Mouse (Mus musculus): ENCODE measurements around the gene Hist1h2be. TPM values are rescaled to one million over a fixed set of nuclear protein-coding genes. Genes with fewer than 3 reads are reported as not detected.
"Not testable (repeated sequence)": the region's sequence is repeated elsewhere in the genome, so short reads cannot be mapped to it uniquely, and the experiment has no call there.

Hist1h2be gene
- total and polyA plus RNA-seq, 2 experiments, result 0.28 to 5.4 TPM

DNA sequence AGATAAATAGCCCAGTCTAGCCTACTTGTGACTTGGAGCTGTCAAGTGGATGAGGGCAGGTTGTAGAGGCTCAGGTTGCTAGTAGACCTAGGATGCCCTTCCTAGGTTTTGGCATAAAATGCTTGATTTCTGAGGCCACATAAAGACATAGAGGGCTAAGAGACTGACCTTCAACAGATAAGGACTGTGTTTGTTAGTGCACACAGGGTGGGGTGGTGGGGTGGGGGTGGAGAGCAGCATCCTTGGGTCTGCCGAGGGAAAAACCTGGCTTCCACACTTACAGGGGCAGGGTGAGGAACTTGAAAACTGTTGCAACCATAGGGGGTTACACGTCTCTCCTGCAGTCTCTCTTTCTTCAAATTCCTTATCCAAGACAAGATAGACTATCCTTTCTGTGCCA is 25.7 kb downstream of the Hist1h2be start:
- Histone ChIP-seq H3K36me3 (ENCODE audit: control insufficient read depth, insufficient read depth, low read length) (no peaks in the 10 kb centered on the region), H3K27ac (replicated peaks; ENCODE audit: insufficient read depth, low read depth, low read length) (no peak overlapping the region), H3K79me2 (ENCODE audit: control insufficient read depth, insufficient read depth, low read length) (no peaks in the 10 kb centered on the region), H3K27me3 (ENCODE audit: control insufficient read depth, insufficient read depth, low read length) (no peaks in the 10 kb centered on the region), H3K4me1 (ENCODE audit: control insufficient read depth, insufficient read depth, low read length) (peaks cover 2% of the 10 kb centered on the region; the same call in 1 of the 2 replicates), H3K9ac (ENCODE audit: low read depth, low read length) (no peak overlapping the region), H3K4me3 (ENCODE audit: insufficient read depth, low read depth, low read length) (no peak overlapping the region)
- no peak for DNase-seq (ENCODE audit: extremely low read depth, low read depth, low spot score)
- WGBS, result 86% methylated on average over 2 of the region's 2 CpGs
- TF ChIP-seq POLR2A (IDR thresholded peaks at IDR 0.05; ENCODE audit: extremely low read depth, insufficient read depth, low read length), result no peak
- TF ChIP-seq CTCF (IDR thresholded peaks at IDR 0.05; ENCODE audit: low read depth, low read length), result no peak

DNA sequence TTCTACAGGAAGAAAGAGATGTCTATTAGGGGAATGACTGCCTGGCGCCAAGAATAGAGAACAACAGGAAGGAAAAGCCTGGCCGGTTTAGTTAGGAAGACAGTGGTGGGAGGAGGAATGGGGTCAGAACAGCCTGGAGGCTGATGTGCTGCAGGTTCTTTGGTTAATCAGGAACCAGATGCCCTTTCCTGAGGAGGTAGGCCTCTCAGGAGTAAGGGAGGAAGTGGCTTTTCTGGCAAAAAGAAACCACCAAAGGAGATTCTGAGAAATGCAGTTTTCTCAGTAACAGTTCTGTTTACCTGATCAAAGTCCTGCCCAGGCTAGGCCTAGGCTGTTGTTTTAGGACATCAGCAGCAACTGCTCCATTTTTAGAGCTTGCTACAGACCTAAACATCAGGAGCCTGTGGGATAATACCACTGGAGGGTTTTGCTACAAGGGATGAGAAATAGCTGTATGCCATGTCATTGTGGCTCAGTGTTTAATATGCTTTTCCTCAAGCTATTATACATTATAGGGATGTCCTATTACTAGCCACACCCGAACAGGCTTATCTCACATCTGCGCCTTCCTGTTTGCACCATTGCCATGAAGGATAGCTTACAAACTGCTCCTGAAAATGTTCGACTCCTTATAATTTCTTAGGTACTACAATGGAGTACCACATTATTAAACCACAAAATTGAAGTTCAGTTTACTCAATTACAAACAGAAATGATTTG is 27.7 kb downstream of the Hist1h2be start:
- 66% methylated on average over 5 of the region's 5 CpGs for WGBS
- no peak overlapping the region for H3K4me3 ChIP-seq (ENCODE audit: insufficient read depth, low read depth, low read length)
- H3K4me1 ChIP-seq (ENCODE audit: control insufficient read depth, insufficient read depth, low read length), result peaks cover 2% of the 10 kb centered on the region; the same call in 1 of the 2 replicates
- H3K79me2 ChIP-seq (ENCODE audit: control insufficient read depth, insufficient read depth, low read length), result no peaks in the 10 kb centered on the region
- no peaks in the 10 kb centered on the region for H3K27me3 ChIP-seq (ENCODE audit: control insufficient read depth, insufficient read depth, low read length)
- no peaks in the 10 kb centered on the region for H3K36me3 ChIP-seq (ENCODE audit: control insufficient read depth, insufficient read depth, low read length)
- no peak for TF ChIP-seq CTCF (IDR thresholded peaks at IDR 0.05; ENCODE audit: low read depth, low read length)
- no peak for TF ChIP-seq POLR2A (IDR thresholded peaks at IDR 0.05; ENCODE audit: extremely low read depth, insufficient read depth, low read length)
- peak; percentile 52 for DNase-seq (ENCODE audit: extremely low read depth, low read depth, low spot score)
- no peak overlapping the region for H3K9ac ChIP-seq (ENCODE audit: low read depth, low read length)
- H3K27ac ChIP-seq (replicated peaks; ENCODE audit: insufficient read depth, low read depth, low read length), result peak overlapping the region; percentile 68; the same call in 1 of the 2 replicates

DNA sequence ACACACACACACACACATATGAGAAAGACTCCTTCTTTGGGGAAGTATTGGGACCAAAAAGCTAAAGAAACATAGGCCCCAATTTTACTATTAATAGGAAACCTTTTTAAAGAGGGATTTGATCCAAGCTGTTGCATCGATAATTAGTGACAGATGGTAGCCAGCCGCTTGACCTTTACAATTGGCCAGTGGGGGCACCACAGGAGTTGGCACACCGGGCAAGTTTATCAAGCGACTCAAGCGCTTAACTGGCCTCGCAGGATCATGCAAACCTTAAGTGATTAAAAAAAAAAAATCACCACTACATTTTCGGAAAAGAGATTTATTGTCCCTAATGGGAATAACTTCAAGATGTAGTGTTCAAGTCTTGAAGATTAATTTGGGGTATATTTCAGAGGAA is 28.3 kb downstream of the Hist1h2be start:
- H3K27me3 ChIP-seq (ENCODE audit: control insufficient read depth, insufficient read depth, low read length), result no peaks in the 10 kb centered on the region
- TF ChIP-seq CTCF (IDR thresholded peaks at IDR 0.05; ENCODE audit: low read depth, low read length), result no peak
- TF ChIP-seq POLR2A (IDR thresholded peaks at IDR 0.05; ENCODE audit: extremely low read depth, insufficient read depth, low read length), result no peak
- no peaks in the 10 kb centered on the region for H3K36me3 ChIP-seq (ENCODE audit: control insufficient read depth, insufficient read depth, low read length)
- no peak overlapping the region for H3K9ac ChIP-seq (ENCODE audit: low read depth, low read length)
- H3K4me3 ChIP-seq (ENCODE audit: insufficient read depth, low read depth, low read length), result no peak overlapping the region
- no peak for DNase-seq (ENCODE audit: extremely low read depth, low read depth, low spot score)
- 75% methylated on average over 7 of the region's 7 CpGs for WGBS
- no peaks in the 10 kb centered on the region for H3K79me2 ChIP-seq (ENCODE audit: control insufficient read depth, insufficient read depth, low read length)
- H3K4me1 ChIP-seq (ENCODE audit: control insufficient read depth, insufficient read depth, low read length), result peaks cover 2% of the 10 kb centered on the region; the same call in 1 of the 2 replicates
- H3K27ac ChIP-seq (replicated peaks; ENCODE audit: insufficient read depth, low read depth, low read length), result no peak overlapping the region

DNA sequence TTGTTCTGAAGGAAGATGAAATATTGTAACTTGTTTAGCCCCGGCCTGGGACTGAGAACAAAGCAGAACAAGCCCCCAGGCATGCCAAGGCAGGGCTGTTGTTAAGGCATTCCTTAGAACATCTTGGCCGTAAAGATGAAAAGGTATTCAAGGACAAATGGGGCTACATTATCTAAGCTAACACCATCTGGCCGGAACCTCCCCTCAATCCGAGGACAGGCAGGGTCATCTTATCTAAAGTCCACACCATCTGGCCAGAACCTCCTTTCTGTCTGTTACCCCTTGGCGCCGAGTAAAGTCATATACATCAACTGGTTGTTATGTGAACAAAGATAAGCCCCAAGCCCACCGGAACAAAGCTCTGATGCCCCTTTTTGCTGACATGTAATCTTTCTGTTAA is 29.0 kb downstream of the Hist1h2be start:
- not testable (repeated sequence) for H3K36me3 ChIP-seq (ENCODE audit: control insufficient read depth, insufficient read depth, low read length); H3K4me3 ChIP-seq (ENCODE audit: insufficient read depth, low read depth, low read length); H3K9ac ChIP-seq (ENCODE audit: low read depth, low read length); H3K79me2 ChIP-seq (ENCODE audit: control insufficient read depth, insufficient read depth, low read length); H3K27ac ChIP-seq (replicated peaks; ENCODE audit: insufficient read depth, low read depth, low read length); DNase-seq (ENCODE audit: extremely low read depth, low read depth, low spot score); H3K27me3 ChIP-seq (ENCODE audit: control insufficient read depth, insufficient read depth, low read length); H3K4me1 ChIP-seq (ENCODE audit: control insufficient read depth, insufficient read depth, low read length)
- WGBS, result 85% methylated on average over 7 of the region's 7 CpGs

DNA sequence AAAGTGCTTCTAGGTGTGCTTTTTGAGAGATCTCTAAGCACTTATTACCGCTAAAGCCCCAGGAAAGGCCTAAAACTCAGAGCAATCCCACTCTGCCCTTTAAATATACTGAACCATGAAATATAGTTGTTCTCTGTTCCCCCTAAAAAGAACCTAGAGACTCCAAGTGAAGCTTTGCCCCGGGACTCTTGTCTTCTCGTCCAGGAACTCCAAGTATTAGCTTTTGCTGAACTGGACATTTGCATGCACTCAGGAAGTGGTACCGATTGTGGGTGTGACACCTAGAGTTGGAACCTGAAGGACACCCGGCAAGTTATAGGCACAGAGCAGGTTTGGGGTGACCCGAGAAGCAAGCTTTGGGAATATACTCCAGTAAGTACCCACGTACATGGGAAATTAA is 29.7 kb downstream of the Hist1h2be start:
- Histone ChIP-seq H3K4me3 (ENCODE audit: insufficient read depth, low read depth, low read length) (no peak overlapping the region), H3K27me3 (ENCODE audit: control insufficient read depth, insufficient read depth, low read length) (no peaks in the 10 kb centered on the region), H3K4me1 (ENCODE audit: control insufficient read depth, insufficient read depth, low read length) (peaks cover 5% of the 10 kb centered on the region; the same call in 1 of the 2 replicates), H3K27ac (replicated peaks; ENCODE audit: insufficient read depth, low read depth, low read length) (no peak overlapping the region), H3K79me2 (ENCODE audit: control insufficient read depth, insufficient read depth, low read length) (no peaks in the 10 kb centered on the region), H3K9ac (ENCODE audit: low read depth, low read length) (no peak overlapping the region), H3K36me3 (ENCODE audit: control insufficient read depth, insufficient read depth, low read length) (no peaks in the 10 kb centered on the region)
- DNase-seq (ENCODE audit: extremely low read depth, low read depth, low spot score), result no peak
- TF ChIP-seq POLR2A (IDR thresholded peaks at IDR 0.05; ENCODE audit: extremely low read depth, insufficient read depth, low read length), result no peak
- no peak for TF ChIP-seq CTCF (IDR thresholded peaks at IDR 0.05; ENCODE audit: low read depth, low read length)
- WGBS, result 93% methylated on average over 7 of the region's 7 CpGs

DNA sequence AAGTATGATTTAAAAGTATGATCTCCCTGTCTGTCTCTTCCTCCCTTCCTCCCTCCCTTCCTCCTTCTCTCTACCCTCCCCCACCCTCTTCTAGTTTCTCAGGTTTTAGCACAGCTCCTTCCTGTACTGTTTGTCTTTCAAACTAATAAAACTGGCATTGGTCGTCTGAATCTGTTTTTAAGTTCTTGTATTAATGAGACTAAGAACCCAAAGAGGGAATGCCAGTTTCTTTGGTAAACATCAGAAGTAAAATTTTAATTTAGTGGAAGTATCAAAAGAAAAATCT is 34.0 kb downstream of the Hist1h2be start:
- H3K4me1 ChIP-seq (ENCODE audit: control insufficient read depth, insufficient read depth, low read length), result peaks cover 11% of the 10 kb centered on the region; the same call in 1 of the 2 replicates
- H3K4me3 ChIP-seq (ENCODE audit: insufficient read depth, low read depth, low read length), result peak overlapping the region; percentile 72; the same call in 1 of the 2 replicates
- no peak for TF ChIP-seq CTCF (IDR thresholded peaks at IDR 0.05; ENCODE audit: low read depth, low read length)
- no peak for TF ChIP-seq POLR2A (IDR thresholded peaks at IDR 0.05; ENCODE audit: extremely low read depth, insufficient read depth, low read length)
- H3K27me3 ChIP-seq (ENCODE audit: control insufficient read depth, insufficient read depth, low read length), result no peaks in the 10 kb centered on the region
- no peaks in the 10 kb centered on the region for H3K36me3 ChIP-seq (ENCODE audit: control insufficient read depth, insufficient read depth, low read length)
- no peak for DNase-seq (ENCODE audit: extremely low read depth, low read depth, low spot score)
- WGBS, result 23% methylated on average over 1 of the region's 1 CpGs
- no peak overlapping the region; the same call in 1 of the 2 replicates for H3K9ac ChIP-seq (ENCODE audit: low read depth, low read length)
- peak overlapping the region; percentile 35; the same call in 1 of the 2 replicates for H3K27ac ChIP-seq (replicated peaks; ENCODE audit: insufficient read depth, low read depth, low read length)
- H3K79me2 ChIP-seq (ENCODE audit: control insufficient read depth, insufficient read depth, low read length), result no peaks in the 10 kb centered on the region

All from liver, adult 2 months (tissue).